Mouse (Mus musculus) adrenal gland, adult (tissue): ENCODE measurements around the gene Pex11b.
"Not testable (repeated sequence)": the region's sequence is repeated elsewhere in the genome, so short reads cannot be mapped to it uniquely, and the experiment has no call there.

Experiments used
- DNase-seq, 2 experiments: peaks; one replicate each; pipeline ENCODE4 v3.0.0; 2022 to 2023; ENCODE audit warnings: low spot score in 1 of 2; ENCODE audit not compliant: inconsistent age in 2 of 2

Gene Pex11b

DNA sequence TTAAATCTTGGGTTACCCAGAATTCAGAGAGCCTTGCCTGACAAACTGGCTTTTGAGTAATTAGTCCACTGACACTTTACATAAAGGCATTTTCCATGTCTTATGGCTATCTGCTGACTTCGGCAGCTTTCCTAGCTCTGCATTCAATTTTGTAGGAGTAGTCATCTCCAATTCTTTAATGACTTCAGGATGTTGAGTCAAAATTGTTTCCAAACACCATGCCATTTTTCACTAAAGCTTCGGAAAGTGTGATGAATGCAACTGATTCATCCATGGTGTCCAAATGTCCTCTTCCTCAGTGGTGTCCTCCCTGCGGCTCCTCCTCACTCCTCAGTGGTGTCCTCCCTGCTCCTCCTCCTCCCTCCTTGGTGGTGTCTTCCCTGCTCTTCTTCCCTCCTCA lies 17.2 kb upstream of the Pex11b start:
- peak in 1 of 2 experiments; percentile 54 for DNase-seq

DNA sequence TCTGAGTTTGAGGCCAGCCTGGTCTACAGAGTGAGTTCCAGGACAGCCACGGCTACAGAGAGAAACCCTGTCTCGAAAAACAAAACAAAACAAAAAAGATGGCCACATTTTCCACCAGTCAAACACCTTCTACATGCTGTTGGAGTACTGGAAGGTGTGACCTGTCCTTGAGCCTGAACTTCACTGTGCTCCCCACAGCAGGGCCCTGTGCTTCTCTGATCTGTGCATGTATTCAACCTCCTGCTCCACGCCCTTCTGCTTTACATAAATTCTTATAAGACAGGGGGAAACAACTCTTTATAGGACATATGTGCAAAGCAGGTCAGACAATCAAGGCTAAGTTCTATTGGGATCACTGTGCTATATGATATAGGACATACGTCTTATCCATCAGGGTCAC lies 12.0 kb upstream of the Pex11b start:
- no peak for DNase-seq

GRCm38 (mm10) chr3:96629729-96630600 lies 5.2 kb upstream of the Pex11b start, which contains the start of gene Rbm8a:
Gene Rbm8a (plus strand): TSS chr3:96629933.
- DNase-seq: peak; percentile 96 to 99

DNA sequence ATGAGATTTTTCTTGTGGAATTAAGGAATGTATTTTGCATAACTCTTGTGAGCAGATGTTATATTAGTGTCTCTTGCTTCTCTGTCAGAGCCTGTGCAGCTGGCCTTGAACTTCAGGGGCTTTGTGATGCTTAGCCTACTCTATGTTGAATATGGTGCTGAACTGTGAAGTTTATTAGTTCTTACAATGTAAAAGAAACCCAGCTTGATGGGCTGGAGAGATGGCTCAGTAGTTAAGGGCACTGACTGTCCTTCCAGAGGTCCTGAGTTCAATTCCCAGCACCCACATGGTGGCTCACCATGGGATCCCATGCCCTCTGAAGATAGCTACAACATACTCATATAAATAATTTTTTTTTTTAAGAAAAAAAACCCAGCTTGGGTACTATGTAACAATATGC lies 3.1 kb upstream of the Pex11b start:
- no peak for DNase-seq

GRCm38 (mm10) chr3:96634015-96634414 lies 1.2 kb upstream of the Pex11b start:
- DNase-seq: no peak

- DNase-seq: no peak
Observed at GRCm38 (mm10) chr3:96635906-96636305, 730 bp downstream of the Pex11b start.

DNA sequence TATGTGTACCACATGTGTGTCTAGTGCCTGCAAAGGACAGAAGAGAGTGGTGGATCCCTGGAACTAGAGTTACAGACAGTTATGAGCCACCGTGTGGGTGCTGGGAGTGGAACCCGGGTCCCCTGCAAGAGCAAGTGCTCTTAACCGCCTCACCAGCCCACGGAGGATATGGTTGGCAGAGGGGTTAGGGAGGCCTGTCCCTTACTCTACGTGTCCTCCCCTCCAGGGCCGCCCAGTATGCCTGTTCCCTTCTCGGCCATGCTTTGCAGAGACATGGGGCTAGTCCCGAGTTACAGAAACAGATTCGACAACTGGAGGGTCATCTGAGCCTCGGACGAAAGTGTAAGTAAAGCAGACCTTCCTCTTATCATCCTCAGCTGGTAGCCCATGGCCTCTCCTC lies 1.3 kb downstream of the Pex11b start:
- DNase-seq: no peak

DNA sequence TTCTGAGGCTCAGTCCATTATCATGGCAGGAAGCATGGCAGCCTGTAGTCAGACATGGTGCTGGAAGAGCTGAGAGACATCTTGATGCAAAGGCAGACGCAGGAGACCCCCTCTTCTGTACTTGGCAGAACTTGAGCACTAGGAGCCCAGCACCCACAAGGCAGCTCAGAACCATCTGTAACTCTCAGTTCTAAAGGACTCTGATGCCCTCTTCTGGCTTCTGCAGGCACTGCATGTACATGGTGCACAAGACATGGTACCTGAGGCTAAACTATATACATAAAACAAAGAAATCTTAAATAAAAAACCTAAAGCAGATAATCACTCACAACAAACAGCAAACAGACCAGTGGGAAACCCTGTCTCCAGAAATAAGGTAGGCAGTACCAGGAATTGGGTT lies 4.0 kb downstream of the Pex11b start:
- DNase-seq: peak; percentile 61 to 91

DNA sequence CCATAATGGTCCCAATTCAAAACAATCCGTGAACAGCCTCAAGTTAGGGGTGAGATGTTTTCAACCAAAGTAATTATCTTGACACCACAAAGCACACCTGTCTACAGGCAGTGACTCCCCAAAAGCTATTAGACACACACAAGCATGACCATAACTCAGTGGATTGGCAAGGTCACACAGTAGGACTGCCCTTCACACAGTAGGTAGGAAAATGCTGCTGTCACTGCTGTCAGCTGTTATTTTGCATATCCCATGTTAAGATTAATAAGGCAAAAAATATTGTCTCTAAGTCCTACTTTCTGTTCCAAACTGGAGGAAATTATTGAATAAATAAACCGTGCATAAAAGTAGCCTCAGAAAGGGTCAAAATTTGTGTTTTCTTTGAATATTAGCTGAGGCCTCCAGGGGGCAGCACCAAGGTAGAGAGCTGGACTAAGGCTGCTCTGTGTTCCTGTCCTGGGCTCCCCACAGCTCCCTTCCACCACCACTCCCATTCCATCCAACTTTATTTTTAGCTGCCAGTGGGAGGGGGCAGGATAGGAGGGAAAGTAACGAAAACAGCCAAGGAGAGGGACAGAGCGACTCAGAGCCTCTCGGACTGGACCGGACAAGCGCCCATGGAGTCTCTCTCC lies 10.0 kb downstream of the Pex11b start, which contains the start of gene Itga10:
Gene Itga10, plus strand, starts transcription at position 567 of the 632 bp plus-strand sequence.
- DNase-seq: peak in 1 of 2 experiments; percentile 67

DNA sequence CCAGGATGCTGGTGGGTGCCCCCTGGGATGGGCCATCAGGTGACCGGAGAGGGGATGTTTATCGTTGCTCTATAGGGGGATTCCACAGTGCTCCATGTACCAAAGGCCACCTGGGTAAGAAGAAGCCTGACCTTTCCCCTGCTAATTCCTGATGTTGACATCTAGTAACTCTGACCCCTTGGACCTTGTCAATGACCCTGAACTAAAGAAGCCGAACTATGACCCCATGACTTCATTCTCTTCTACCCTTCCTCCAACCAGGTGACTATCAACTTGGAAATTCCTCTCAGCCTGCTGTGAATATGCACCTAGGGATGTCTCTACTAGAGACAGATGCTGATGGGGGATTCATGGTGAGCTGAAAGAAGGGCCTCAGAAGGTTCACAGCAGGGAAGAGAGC lies 12.2 kb downstream of the Pex11b start:
- no peak for DNase-seq

- DNase-seq: no peak
Observed at GRCm38 (mm10) chr3:96660901-96661300, 25.7 kb downstream of the Pex11b start.

- DNase-seq: peak in 1 of 2 experiments; percentile 35
Observed at GRCm38 (mm10) chr3:96662731-96663316, 27.6 kb downstream of the Pex11b start.

GRCm38 (mm10) chr3:96663432-96664239 lies 28.5 kb downstream of the Pex11b start:
- peak; percentile 78 to 95 for DNase-seq

DNA sequence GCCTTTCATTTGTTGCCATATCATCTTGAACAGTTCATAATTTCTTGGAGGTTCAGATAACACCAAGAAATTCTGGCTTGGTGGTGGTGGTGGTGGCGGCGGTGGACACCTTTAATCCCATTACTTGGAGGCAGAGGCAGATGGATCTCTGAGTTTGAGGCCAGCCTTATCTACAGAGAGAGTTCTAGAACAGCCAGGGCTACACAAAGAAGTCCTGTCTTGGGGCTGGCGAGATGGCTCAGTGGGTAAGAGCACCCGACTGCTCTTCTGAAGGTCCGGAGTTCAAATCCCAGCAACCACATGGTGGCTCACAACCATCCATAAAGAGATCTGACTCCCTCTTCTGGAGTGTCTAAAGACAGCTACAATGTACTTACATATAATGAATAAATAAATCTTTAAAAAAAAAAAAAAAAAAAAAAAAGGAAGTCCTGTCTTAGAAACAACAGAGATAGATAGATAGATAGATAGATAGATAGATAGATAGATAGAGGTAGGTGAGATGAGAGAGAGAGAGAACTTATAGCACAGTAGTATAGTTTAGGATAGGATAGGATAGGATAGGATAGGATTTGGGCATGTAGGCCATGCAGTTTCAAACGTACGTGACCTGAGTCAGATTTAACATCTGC lies 30.7 kb downstream of the Pex11b start:
- not testable (repeated sequence) for DNase-seq

- no peak for DNase-seq
Observed at GRCm38 (mm10) chr3:96666916-96667315, 31.7 kb downstream of the Pex11b start.

DNA sequence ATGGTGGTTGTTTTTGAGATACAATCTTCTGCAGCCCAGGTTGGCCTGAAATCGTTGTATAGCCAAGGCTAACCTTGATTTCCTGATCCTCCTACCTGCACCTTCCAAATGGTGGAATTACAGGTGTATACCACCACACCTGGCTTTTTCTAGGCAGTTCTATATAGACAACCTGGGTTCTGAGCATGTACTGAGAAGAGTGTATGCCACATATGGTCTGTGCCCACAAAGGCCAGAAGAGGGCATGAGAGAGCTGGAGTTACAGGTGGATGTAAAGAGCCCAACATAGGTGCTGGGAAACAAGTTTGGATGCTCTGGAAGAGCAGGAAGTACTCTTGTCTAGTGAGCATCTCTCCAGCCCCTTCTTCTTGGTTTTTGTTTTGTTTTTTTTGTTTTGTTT lies 32.1 kb downstream of the Pex11b start:
- peak; percentile 34 to 80 for DNase-seq

DNA sequence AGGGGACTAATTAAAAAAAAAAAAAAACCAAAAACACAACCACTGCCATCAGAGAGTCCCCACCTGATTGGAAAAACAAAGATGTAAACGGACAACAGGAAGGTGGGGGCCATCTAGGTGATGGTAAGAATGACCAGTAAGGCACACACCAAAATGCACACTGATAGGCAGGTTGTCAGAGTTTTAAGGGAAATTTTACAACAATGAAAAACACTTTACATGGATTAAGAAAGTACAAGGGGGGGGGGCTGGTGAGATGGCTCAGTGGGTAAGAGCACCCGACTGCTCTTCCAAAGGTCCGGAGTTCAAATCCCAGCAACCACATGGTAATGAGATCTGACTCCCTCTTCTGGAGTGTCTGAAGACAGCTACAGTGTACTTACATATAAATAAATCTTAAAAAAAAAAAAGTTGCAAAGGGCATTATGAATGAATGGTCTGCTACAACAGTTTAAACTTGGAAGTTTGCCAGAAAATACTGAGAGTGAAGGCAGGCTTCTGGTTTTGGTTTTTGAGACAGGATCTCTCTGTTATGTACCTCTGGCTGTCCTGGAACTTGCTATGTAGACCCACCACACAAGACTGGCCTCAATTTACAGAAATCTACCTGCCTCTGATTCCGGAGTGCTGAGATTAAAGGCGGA lies 33.4 kb downstream of the Pex11b start:
- DNase-seq: no peak

- DNase-seq: peak; percentile 81 to 93
Observed at GRCm38 (mm10) chr3:96669727-96670468, 34.7 kb downstream of the Pex11b start, which contains the start of gene Ankrd35. Gene Ankrd35 (plus strand): TSS chr3:96670131.

DNA sequence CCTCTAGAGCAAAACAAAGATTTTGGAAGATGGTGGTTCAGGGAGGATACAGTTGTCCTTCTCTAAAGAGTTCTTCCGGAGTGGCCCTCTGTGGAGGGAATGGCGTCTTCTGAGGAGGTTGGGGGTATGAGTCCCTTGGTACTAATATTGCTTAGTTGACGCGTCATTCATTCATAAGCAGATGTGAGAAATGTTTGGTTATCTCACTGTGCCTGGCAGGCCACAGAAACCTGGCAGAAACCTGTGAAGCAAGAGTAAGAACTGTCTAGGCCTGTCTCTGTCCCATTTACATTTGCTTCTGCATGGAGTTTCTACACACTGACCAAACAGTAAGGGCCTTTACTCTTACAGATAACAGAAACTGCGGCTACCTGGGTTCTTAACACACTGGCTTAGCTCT lies 36.3 kb downstream of the Pex11b start:
- DNase-seq: no peak
